Mouse (Mus musculus) heart, postnatal 0 days (tissue): Measurements from ENCODE around the gene Stk24. TPM values are rescaled to one million over a fixed set of nuclear protein-coding genes. Genes with fewer than 3 reads are reported as not detected.

Source experiments
- ATAC-seq: fragments of 200-750 bp; cut with Nextera tagmentation; 2 replicates; pipeline ENCODE4 v1.8.0; 2017; ENCODE audit warnings: low read depth, moderate number of reproducible peaks, moderate library complexity; ENCODE audit not compliant: insufficient read depth
- DNase-seq: peaks from one replicate; pipeline ENCODE4 v3.0.0-alpha.2; 2016; ENCODE audit warnings: low spot score
- H3K27ac ChIP-seq: fragments of 300-500 bp; sonication (generic); 2 replicates; pipeline ENCODE4 v1.5.1; 2014; ENCODE audit warnings: low read depth, mild to moderate bottlenecking
- H3K27me3 ChIP-seq: fragments of 300-500 bp; sonication (generic); 2 replicates; pipeline ENCODE4 v1.6.1; 2014; ENCODE audit warnings: low read length, mixed read lengths; ENCODE audit not compliant: control insufficient read depth, insufficient read depth
- H3K36me3 ChIP-seq: fragments of 300-500 bp; sonication (generic); replicated peaks from 2 replicates; pipeline ENCODE4 v1.6.1; 2014; ENCODE audit warnings: low read length, mixed read lengths; ENCODE audit not compliant: control insufficient read depth, insufficient read depth
- H3K4me1 ChIP-seq: fragments of 300-500 bp; sonication (generic); 2 replicates; pipeline ENCODE4 v1.6.1; 2014; ENCODE audit warnings: antibody characterized with exemption; ENCODE audit not compliant: control insufficient read depth, insufficient read depth
- H3K4me2 ChIP-seq: fragments of 300-500 bp; sonication (generic); 2 replicates; pipeline ENCODE4 v1.6.1; 2014; ENCODE audit warnings: low read depth, mild to moderate bottlenecking, low read length, moderate library complexity
- H3K4me3 ChIP-seq: fragments of 300-500 bp; sonication (generic); 2 replicates; pipeline ENCODE4 v1.5.1; 2014; ENCODE audit warnings: low read depth, low read length
- H3K9ac ChIP-seq: fragments of 300-500 bp; sonication (generic); replicated peaks from 2 replicates; pipeline ENCODE4 v1.6.1; 2014; ENCODE audit warnings: low read depth, low read length, mixed read lengths
- H3K9me3 ChIP-seq: fragments of 300-500 bp; sonication (generic); replicated peaks from 2 replicates; pipeline ENCODE4 v1.6.1; 2016; ENCODE audit warnings: low read length; ENCODE audit not compliant: control insufficient read depth
- CTCF ChIP-seq: IDR thresholded peaks from 2 replicates; pipeline ENCODE4 v1.5.1; 2016; ENCODE audit warnings: antibody characterized with exemption, control low read depth, low read depth
- EP300 ChIP-seq: IDR thresholded peaks from 2 replicates; pipeline ENCODE4 v1.6.1; 2016; ENCODE audit warnings: antibody characterized with exemption, low read depth
- WGBS: fragments of 180-500 bp; shearing (Covaris S2); extraction: QIAGEN DNeasy Blood & Tissue Kit; methylation state at CpG from one replicate; pipeline ENCODE4 v1.1.7; 2014; 5-methylcytosine and 5-hydroxymethylcytosine counted together
- polyA plus RNA-seq: library from polyadenylated mRNA; unstranded; fragments of >200 nt; fragmentation: Nextera tagmentation; extraction: Ambion mirVana; gene quantifications from 2 replicates; pipeline ENCODE4 v1.2.1, GENCODE M21; 2015
- total RNA-seq: library from RNA; depleted of rRNA; stranded (reverse); fragments of >200 nt; gene quantifications from 2 replicates; pipeline ENCODE4 v1.2.3, GENCODE M21; 2014; ENCODE audit warnings: low replicate concordance

Gene Stk24
- total and polyA plus RNA-seq, 2 experiments from 2014 or later: 26.7 to 62.9 TPM

DNA sequence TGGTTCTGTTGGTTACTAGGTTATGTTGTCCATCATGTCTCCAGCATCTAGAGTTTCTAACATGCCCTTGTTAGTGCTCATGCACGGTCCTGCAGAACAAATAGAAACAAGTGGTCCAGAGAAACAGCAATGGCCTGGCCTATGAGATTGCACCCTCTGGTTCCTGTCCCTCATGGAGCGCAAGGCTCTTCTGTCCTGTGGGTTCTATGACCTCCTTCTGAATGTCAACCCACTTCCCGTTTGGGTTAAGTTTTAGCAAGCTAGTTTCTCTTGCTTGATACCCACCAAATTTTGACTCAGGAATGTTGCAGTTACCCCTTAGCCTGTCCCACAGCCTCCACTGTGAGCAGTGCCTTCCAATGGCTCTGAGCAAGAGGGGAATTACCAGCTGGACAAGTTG lies 29.1 kb upstream of the Stk24 start:
- Histone ChIP-seq H3K27ac (no peak overlapping the region), H3K36me3 (no peaks in the 10 kb centered on the region)
- no peak for ATAC-seq

DNA sequence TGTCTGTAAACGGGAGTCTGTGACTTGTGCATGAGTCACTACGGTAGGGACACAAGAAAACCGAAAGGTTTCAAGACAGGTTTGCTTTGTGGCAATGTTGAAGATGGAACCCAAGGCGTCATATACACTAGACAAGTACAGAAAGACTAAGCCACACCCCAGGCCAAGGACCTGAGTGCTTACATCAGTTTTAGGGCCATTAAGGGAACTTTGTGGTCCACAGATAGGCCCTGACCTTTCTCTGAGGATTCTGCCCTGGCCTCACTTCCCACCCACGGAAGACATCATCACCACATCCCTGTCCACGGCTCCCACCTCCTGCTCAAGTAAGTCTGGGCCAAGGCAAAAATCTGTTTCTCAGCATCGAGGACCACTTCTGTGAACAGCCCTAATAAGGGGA lies 27.1 kb upstream of the Stk24 start:
- Histone ChIP-seq H3K4me1 (no peaks in the 10 kb centered on the region), H3K27me3 (no peaks in the 10 kb centered on the region), H3K4me3 (no peak overlapping the region), H3K4me2 (no peak overlapping the region), H3K9me3 (0 out of 2 replicates have a peak, but pooled peaks cover 3% of the 10 kb centered on the region), H3K27ac (no peak overlapping the region), H3K36me3 (no peaks in the 10 kb centered on the region), H3K9ac (no peak overlapping the region)
- DNase-seq (no peak), ATAC-seq (no peak)
- WGBS: 90% methylated on average over 7 of the region's 7 CpGs
- TF ChIP-seq EP300 (no peak), CTCF (no peak)

More for the DNA sequence above, 29.1 kb upstream of the Stk24 start:
- Histone ChIP-seq H3K4me1 (no peaks in the 10 kb centered on the region), H3K4me3 (no peak overlapping the region), H3K4me2 (no peak overlapping the region), H3K27me3 (no peaks in the 10 kb centered on the region), H3K9me3 (no peaks in the 10 kb centered on the region), H3K9ac (no peak overlapping the region)
- DNase-seq: no peak
- TF ChIP-seq CTCF (no peak), EP300 (no peak)
- 83% methylated on average over 3 of the region's 3 CpGs for WGBS

GRCm38 (mm10) chr14:121405546-121405945 lies 25.7 kb upstream of the Stk24 start:
- WGBS: 60% methylated on average over 15 of the region's 15 CpGs
- Histone ChIP-seq H3K9ac (no peak overlapping the region), H3K9me3 (0 out of 2 replicates have a peak, but pooled peaks cover 3% of the 10 kb centered on the region), H3K4me2 (peak overlapping the region; percentile 44), H3K27ac (no peak overlapping the region), H3K27me3 (no peaks in the 10 kb centered on the region), H3K4me1 (no peaks in the 10 kb centered on the region), H3K36me3 (no peaks in the 10 kb centered on the region), H3K4me3 (no peak overlapping the region)
- ATAC-seq: no peak
- no peak for DNase-seq
- TF ChIP-seq CTCF: no peak
- TF ChIP-seq EP300: no peak

DNA sequence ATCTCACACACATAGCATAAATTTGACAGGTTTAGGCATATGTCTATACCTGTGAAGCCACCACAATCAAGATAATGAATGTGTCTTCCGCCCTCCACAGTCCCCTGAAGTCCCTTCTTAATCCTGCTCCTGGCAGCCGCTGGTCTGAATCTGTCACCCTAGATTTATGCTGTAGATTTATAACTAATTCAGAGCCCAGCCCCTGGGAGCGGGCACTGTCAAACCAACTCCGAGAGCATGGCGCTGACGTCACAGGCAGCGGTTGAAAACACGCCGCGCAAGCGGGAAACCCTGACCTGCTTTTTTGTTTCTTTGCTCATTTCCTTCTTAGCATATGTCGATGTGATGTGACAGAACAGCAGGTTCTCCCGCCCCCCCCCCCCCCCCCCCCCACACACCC lies 25.3 kb upstream of the Stk24 start:
- TF ChIP-seq EP300 (no peak), CTCF (no peak)
- WGBS: 47% methylated on average over 12 of the region's 13 CpGs
- ATAC-seq: no peak

GRCm38 (mm10) chr14:121399676-121400075 lies 19.9 kb upstream of the Stk24 start:
- Histone ChIP-seq H3K27ac (no peak overlapping the region), H3K36me3 (no peaks in the 10 kb centered on the region), H3K9ac (no peak overlapping the region), H3K4me1 (no peaks in the 10 kb centered on the region), H3K9me3 (0 out of 2 replicates have a peak, but pooled peaks cover 3% of the 10 kb centered on the region), H3K4me2 (no peak overlapping the region), H3K27me3 (no peaks in the 10 kb centered on the region), H3K4me3 (no peak overlapping the region)
- 78% methylated on average over 6 of the region's 6 CpGs for WGBS
- DNase-seq: no peak
- no peak for ATAC-seq
- TF ChIP-seq CTCF: no peak
- no peak for TF ChIP-seq EP300

More for the DNA sequence above, 25.3 kb upstream of the Stk24 start:
- peak overlapping the region; percentile 44 for H3K4me2 ChIP-seq
- no peak overlapping the region for H3K4me3 ChIP-seq
- no peaks in the 10 kb centered on the region for H3K27me3 ChIP-seq
- no peaks in the 10 kb centered on the region for H3K4me1 ChIP-seq
- no peaks in the 10 kb centered on the region for H3K36me3 ChIP-seq
- H3K27ac ChIP-seq: no peak overlapping the region
- no peak overlapping the region for H3K9ac ChIP-seq
- no peak for DNase-seq
- 0 out of 2 replicates have a peak, but pooled peaks cover 3% of the 10 kb centered on the region for H3K9me3 ChIP-seq

- 54% methylated on average over 1 of the region's 1 CpGs for whole genome bisulfite sequencing
- H3K4me2 ChIP-seq: no peak overlapping the region
- H3K9ac ChIP-seq: no peak overlapping the region
- H3K9me3 ChIP-seq: no peaks in the 10 kb centered on the region
- no peaks in the 10 kb centered on the region for H3K27me3 ChIP-seq
- no peak for TF ChIP-seq EP300
- no peak for TF ChIP-seq CTCF
- ATAC-seq (no peak), DNase-seq (no peak)
- peaks cover 5% of the 10 kb centered on the region; the same call in 1 of the 2 replicates for H3K4me1 ChIP-seq
- H3K27ac ChIP-seq: no peak overlapping the region
- no peaks in the 10 kb centered on the region for H3K36me3 ChIP-seq
- H3K4me3 ChIP-seq: no peak overlapping the region
Observed at GRCm38 (mm10) chr14:121397471-121397870, 17.7 kb upstream of the Stk24 start.
